Mouse (Mus musculus) layer of hippocampus, adult 8-10 months (tissue): Measurements from ENCODE around the gene Gm527. TPM values are rescaled to one million over a fixed set of nuclear protein-coding genes. Genes with fewer than 3 reads are reported as not detected.

Experiments
- DNase-seq, 2 experiments: peaks; one replicate each; pipeline ENCODE4 v3.0.0; 2022; ENCODE audit warnings: low spot score in 2 of 2
- total RNA-seq, 4 experiments: library from RNA; stranded (reverse); gene quantifications; 2 replicates each; pipeline ENCODE4 v1.2.4; 2022

The Gm527 gene
- 10 to 100 TPM in 3 of 4 experiments, 1 to 10 TPM in 1; 9.4 to 19.4 (median 13.2) TPM for total RNA-seq

DNA sequence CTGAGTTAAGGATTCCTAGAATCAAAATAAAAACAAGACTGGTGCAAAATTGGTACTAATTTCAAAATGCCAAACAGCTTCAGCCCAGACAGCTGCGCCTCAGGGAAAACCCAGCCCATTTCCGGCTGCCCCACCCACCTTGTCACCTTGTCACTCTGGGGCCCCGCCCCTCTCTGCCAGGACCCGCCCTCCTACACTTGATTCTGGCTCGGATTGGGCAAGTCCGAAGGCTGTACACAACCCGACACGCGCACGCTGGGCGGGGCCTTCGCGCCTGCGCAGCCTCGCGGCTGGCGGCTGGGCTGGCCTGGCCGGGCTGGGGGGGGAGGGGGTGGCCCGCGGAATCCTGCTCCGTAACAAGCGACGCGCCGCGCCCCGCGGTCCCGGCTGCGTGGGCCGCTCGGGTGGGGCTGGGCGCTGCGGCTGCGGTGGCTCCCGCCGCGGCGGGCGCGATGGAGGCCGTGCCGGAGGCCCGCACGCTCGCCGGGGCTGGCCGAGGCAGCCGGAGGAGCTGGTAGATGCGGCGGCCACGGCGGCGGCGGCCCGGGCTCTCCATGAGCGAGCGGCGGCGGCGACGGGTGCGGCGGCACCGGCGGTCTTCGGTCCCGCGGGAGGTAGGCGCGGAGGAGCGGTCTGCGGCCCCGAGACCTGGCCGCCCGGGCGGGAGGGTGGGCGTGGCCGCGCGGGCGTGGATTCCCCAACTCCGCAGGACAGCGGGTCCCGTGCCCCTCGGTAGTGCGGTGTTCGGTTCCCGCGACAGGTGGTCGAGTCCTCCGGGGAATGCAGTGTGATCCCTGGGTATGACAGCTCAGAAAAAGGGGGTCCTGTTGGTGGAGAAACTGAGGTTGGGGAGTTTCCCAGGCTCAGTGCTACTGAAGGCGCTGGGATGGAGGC is at the start of gene Gm527:
Gene Gm527 (plus strand): TSS at position 329 of the 894 bp plus-strand sequence.
- DNase-seq: peak; percentile 92 to 93

- DNase-seq: no peak
Measured at GRCm38 (mm10) chr12:64871103-64871502, 46.6 kb upstream of the Gm527 start.

DNA sequence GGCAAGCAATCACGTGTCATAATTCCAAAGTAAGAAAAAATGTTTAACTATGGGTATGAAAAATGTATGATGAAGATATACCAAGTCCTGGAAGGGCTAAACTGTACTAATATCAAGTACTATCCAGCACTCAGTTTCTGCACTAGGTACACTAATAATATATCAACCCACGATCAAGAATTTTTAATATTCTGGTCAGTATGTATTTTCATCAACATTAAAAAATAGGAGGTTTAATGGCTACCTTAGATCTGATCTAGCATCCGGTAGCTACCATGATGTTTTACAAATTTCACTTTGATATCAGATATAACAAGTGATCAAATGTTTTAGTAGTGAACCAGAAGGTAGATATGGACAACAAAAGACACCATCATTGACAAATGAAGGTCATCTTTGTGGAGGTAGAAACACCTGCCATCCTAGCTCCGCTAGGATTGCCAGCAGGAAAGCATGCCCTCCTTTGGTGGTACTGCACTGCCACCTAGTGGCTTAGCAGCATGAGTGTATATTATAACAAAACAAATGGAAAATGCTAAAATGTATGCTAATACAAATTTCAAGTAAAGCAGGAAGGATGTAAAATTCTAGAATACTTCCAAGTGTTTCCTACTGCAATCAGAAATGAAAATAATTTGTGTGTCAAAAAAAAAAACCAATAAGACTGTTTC is 20.5 kb upstream of the Gm527 start:
- DNase-seq: peak in 1 of 2 experiments; percentile 21

GRCm38 (mm10) chr12:64902506-64902905 is 15.2 kb upstream of the Gm527 start:
- DNase-seq: no peak

DNA sequence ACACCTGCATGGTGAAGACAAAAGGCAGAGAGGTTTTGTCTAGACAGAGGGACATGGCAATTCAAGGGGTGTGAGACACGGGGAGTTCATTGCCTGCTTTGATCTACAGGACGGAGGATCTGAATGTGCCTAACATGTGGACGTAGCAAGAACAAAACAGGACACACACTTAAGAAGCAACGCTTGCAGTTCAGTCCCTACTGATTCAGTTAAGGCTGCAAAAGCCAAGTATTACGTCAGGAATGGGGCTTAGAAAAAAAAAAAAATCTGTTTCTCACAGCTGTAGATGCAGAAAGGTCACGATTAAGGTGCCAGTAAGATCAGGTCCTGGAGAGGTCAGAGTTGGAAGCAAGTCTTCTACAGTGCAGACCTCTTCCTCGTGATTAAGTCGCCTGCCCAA is 14.5 kb upstream of the Gm527 start:
- DNase-seq: no peak

- DNase-seq: no peak
Measured at GRCm38 (mm10) chr12:64912996-64913395, 4.7 kb upstream of the Gm527 start.

GRCm38 (mm10) chr12:64916735-64917134 is 971 bp upstream of the Gm527 start:
- no peak for DNase-seq

DNA sequence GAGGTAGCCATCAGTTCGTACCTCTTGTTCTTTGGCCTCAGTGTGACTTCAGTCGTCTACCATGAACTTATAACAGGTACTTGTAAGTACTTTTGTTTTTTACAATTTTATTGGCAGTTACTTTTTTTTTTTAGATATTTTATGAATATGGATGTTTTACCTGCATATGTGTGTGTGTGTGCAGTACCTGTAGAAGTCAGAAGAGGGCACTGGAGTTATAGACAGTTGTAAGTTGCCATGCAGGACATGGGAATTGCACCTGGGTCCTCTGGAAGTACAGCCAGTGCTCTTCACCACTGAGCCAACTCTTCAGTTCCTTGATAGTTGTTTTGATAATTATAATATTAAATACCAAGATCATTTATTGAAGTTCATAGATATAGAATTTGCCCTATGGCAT is 19.8 kb downstream of the Gm527 start:
- DNase-seq: no peak

DNA sequence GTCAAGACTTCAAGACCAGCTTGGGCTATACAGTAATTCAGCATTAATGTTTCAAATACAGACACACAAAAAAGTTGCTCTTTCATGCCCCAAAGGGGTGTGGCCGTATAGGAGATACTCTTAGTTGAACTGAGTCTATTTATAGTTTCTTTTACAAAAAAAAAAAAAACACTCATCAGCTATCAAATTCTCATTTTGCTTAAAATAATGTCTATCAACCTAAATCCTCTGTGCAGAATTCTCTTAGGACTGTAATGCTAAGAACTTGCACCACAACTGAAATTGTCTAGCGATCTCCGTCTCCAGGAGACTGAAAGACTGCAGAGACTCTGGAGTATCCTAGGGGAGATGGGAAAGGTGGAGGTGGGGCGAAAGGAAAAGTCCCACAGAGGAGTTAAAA is 46.9 kb downstream of the Gm527 start:
- no peak for DNase-seq

DNA sequence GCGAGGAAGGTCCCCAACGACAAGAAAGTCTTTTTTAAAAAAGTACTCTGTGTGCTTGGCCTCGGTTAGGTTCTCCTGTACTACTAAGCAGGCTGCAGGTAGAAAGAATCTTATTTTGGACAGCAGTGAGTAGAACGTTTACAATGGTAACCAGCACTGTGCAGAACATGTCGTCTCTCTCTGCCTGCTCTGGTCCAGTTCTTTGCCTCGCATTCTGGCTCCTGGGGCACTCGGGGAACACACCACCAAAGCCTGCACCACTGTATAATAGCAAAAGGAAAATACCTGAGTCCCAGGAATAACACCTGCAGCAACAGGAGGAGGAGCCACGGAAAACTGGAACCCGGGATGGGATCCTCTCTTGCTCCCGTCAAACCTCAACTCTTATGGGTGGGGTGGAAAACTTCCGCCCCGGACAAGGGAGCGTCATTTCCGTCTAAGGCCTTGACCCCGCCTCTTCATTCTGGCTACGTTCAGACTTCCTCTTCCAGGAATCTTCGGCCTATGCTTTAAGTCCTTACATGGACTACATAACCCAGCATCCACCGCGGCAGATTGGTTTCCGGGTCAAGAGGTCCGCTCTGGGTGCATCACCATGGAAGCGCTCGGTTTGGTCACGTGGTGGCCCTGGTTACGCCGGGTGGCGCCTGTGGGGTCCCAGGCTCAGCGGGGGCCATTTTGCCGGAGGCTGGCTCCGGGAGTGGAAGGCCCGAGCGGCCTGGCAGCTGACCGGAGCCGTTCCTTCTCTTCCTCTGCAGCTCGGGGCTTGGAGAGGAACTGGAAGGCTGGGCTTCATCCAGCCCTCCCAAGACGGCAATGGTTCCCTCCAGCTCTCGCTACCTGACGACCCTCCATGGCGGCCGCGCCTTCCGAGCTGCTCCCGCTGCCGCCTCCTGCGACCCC is 47.7 kb downstream of the Gm527 start, which contains the start of the genes Klhl28 and Togaram1:
Gene Klhl28 (minus strand): TSS at position 411 of the 903 bp plus-strand sequence.
Gene Togaram1 (plus strand): TSS at position 681 of the 903 bp plus-strand sequence.
- peak; percentile 99 to 100 for DNase-seq

GRCm38 (mm10) chr12:64966101-64966631 is 48.5 kb downstream of the Gm527 start:
- DNase-seq: peak; percentile 23 to 41

DNA sequence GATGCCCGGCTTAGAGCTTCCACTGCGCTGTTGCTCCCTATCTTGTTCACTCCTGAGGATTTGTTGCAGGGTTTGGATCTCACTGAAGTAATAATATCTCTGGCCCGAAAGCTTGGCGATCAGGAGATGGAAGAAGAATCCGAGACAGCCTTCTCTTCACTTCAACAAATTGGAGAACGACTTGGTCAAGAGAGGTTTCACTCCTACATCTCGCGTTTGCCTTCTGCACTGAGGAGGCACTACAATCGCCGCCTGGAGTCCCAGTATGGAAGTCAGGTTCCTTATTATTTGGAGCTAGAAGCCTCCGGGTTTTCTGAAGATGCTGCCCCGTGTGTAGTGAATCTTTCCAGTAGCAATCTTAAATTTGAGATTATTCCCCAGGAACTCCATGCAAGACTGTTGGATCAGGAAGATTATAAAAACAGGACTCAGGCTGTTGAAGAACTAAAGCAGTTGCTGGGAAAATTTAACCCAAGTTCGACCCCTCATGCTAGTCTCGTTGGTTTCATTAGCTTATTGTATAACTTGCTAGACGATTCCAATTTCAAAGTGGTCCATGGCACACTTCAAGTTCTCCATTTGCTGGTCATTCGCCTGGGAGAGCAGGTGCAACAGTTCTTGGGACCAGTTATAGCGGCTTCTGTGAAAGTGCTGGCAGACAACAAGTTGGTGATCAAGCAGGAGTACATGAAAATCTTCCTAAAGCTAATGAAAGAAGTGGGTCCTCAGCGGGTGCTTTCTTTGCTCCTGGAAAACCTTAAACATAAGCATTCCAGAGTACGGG is 49.1 kb downstream of the Gm527 start:
- no peak for DNase-seq

DNA sequence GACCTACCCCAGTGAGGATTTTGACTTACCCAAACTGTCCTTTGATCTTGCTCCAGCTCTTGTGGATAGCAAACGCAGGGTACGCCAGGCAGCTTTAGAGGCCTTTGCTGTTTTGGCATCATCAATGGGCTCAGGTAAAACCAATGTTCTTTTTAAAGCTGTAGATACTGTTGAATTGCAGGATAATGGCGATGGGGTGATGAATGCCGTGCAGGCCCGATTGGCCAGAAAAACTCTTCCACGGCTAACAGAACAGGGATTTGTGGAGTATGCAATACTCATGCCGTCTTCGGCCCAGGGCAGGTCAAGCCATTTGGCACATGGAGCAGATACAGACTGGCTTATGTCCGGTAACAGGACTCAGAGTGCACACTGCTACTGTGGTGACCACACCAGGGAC is 49.8 kb downstream of the Gm527 start:
- no peak for DNase-seq

DNA sequence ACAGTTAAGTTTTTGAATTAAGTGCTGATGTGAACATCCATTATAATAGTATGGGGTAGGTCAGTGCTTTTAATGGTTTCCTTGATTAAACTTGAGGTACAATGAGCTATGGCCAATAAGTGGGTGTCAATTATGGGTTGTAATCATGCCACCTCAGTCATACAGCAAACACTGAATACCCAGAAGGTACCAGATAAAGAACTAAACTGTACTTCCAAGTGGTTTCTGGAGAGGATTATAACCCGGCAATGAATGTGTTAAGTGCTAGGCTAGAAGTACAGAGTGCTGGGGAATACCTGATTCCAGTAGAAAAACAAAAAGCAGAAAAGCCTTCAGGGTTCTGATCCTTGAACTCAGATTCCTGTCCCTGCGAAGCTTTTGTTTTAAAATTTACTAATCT is 50.4 kb downstream of the Gm527 start:
- no peak for DNase-seq

DNA sequence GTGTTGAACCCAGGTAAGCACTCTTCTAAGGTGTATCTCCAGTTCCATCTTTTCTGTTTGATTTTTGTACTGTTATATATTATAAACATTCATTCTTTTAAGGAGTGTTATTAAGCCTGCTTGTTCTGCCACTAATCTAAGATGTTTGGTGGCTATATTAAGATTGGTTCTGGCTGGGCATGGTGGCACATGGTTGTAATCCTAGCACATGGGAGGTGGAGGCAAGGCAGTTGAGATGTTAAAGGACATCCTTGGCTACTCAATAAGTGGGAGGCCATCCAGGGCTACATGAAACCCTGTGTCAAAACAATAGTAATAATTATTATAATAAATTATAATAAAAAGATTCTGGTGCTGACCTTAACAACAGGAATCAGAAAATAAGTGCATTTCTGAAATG is 53.7 kb downstream of the Gm527 start:
- DNase-seq: no peak

GRCm38 (mm10) chr12:64972063-64972462 is 54.4 kb downstream of the Gm527 start:
- no peak for DNase-seq
